Mouse (Mus musculus) heart, postnatal 25 days (tissue): ENCODE measurements around the gene Zfand2a. TPM values are rescaled to one million over a fixed set of nuclear protein-coding genes. Genes with fewer than 3 reads are reported as not detected.

ENCODE experiments used
- DNase-seq: peaks from one replicate; pipeline ENCODE4 v3.0.0; 2022; ENCODE audit warnings: low spot score
- intact Hi-C: fragments of 180-260 bp; cut with DNase I; formaldehyde crosslinking; loops from one replicate; pipeline ENCODE4 v1.15.1; 2025
- total RNA-seq, 2 experiments: library from RNA; stranded (reverse); gene quantifications; 2 replicates each; pipeline ENCODE4 v1.2.3; 2021

Gene Zfand2a
- 10 to 100 TPM; 15.1 to 16.5 TPM for total RNA-seq

GRCm38 (mm10) chr5:139484185-139484814 lies at the start of gene Zfand2a:
Gene Zfand2a (minus strand): TSS chr5:139484549.
- intact Hi-C loops, result loop anchor here (5.0 kb wide), 1 partner anchor 77 kb away; the partner anchor contains the start of gene C130050O18Rik
- DNase-seq, result peak; percentile 99

GRCm38 (mm10) chr5:139528851-139529250 lies 44.5 kb upstream of the Zfand2a start:
- no peak for DNase-seq
- intact Hi-C loops, result no loop called here

- DNase-seq, result no peak
- intact Hi-C loops, result no loop called here
These were observed 37.6 kb upstream of the Zfand2a start for GRCm38 (mm10) chr5:139521987-139522386.

- intact Hi-C loops, result no loop called here
- DNase-seq, result no peak
These were observed 35.9 kb upstream of the Zfand2a start for GRCm38 (mm10) chr5:139520069-139520834.

- intact Hi-C loops, result no loop called here
- no peak for DNase-seq
These were observed 31.9 kb upstream of the Zfand2a start for GRCm38 (mm10) chr5:139516281-139516680.

- no peak for DNase-seq
- intact Hi-C loops, result no loop called here
These were observed 27.9 kb upstream of the Zfand2a start for GRCm38 (mm10) chr5:139512201-139512600.

GRCm38 (mm10) chr5:139510682-139511366 lies 26.5 kb upstream of the Zfand2a start:
- intact Hi-C loops, result loop anchor here (1.0 kb wide), 1 partner anchor 157 kb away; no protein-coding TSS in a partner anchor
- DNase-seq, result no peak

GRCm38 (mm10) chr5:139506207-139506606 lies 21.9 kb upstream of the Zfand2a start:
- DNase-seq, result no peak
- intact Hi-C loops, result no loop called here

GRCm38 (mm10) chr5:139505073-139505606 lies 20.8 kb upstream of the Zfand2a start:
- intact Hi-C loops, result loop anchor here (1.0 to 2.0 kb wide), 3 partner anchors 142 to 222 kb away; no protein-coding TSS in a partner anchor
- peak; percentile 54 for DNase-seq

GRCm38 (mm10) chr5:139502281-139502680 lies 17.9 kb upstream of the Zfand2a start:
- no peak for DNase-seq
- intact Hi-C loops, result no loop called here

GRCm38 (mm10) chr5:139498791-139499190 lies 14.4 kb upstream of the Zfand2a start:
- DNase-seq, result no peak
- intact Hi-C loops, result no loop called here

- no peak for DNase-seq
- intact Hi-C loops, result no loop called here
These were observed 12.6 kb upstream of the Zfand2a start for GRCm38 (mm10) chr5:139496939-139497338.

GRCm38 (mm10) chr5:139495019-139495669 lies 10.8 kb upstream of the Zfand2a start:
- DNase-seq, result no peak
- intact Hi-C loops, result no loop called here

GRCm38 (mm10) chr5:139493690-139494089 lies 9.3 kb upstream of the Zfand2a start:
- intact Hi-C loops, result no loop called here

GRCm38 (mm10) chr5:139491348-139491747 lies 7.0 kb upstream of the Zfand2a start:
- intact Hi-C loops, result no loop called here
- no peak for DNase-seq

More at GRCm38 (mm10) chr5:139493690-139494089, 9.3 kb upstream of the Zfand2a start:
- no peak for DNase-seq

GRCm38 (mm10) chr5:139490131-139490530 lies 5.8 kb upstream of the Zfand2a start:
- intact Hi-C loops, result no loop called here
- no peak for DNase-seq

- intact Hi-C loops, result loop anchor here (2.0 to 5.0 kb wide), 2 partner anchors 23 to 76 kb away; partner anchors contain the start of genes 3110082I17Rik and C130050O18Rik
- no peak for DNase-seq
These were observed 1.0 kb downstream of the Zfand2a start for GRCm38 (mm10) chr5:139483171-139483848.

- DNase-seq, result no peak
- intact Hi-C loops, result loop anchor here (5.0 kb wide), 1 partner anchor 73 kb away; the partner anchor contains the start of gene C130050O18Rik
These were observed 3.9 kb downstream of the Zfand2a start for GRCm38 (mm10) chr5:139480406-139480805.

- no peak for DNase-seq
- intact Hi-C loops, result no loop called here
These were observed 5.3 kb downstream of the Zfand2a start for GRCm38 (mm10) chr5:139479088-139479487.
